Mouse (Mus musculus): ENCODE data around the gene Snap47. TPM values are rescaled to one million over a fixed set of nuclear protein-coding genes. Genes with fewer than 3 reads are reported as not detected.

The Snap47 gene
- polyA plus RNA-seq, 1 experiment from 2014 or later, result 119 TPM

GRCm38 (mm10) chr11:59425671-59426101 is 25.3 kb downstream of the Snap47 start:
- H3K9ac ChIP-seq (replicated peaks; ENCODE audit: low read length), result no peak overlapping the region
- H3K4me1 ChIP-seq (ENCODE audit: insufficient read depth, low read length), result no peaks in the 10 kb centered on the region
- no peaks in the 10 kb centered on the region for H3K9me3 ChIP-seq (ENCODE audit: low read length)
- H3K4me2 ChIP-seq (replicated peaks; ENCODE audit: low read depth, low read length), result no peak overlapping the region
- WGBS, result 48% methylated on average over 7 of the region's 7 CpGs
- peaks cover 34% of the 10 kb centered on the region for H3K36me3 ChIP-seq (ENCODE audit: insufficient read depth, low read length)
- ATAC-seq (ENCODE audit: low FRiP score, low TSS enrichment), result no peak
- no peaks in the 10 kb centered on the region for H3K27me3 ChIP-seq (ENCODE audit: insufficient read depth, low read length)
- H3K27ac ChIP-seq (ENCODE audit: low read length), result no peak overlapping the region
- H3K4me3 ChIP-seq (ENCODE audit: low read length), result no peak overlapping the region

- H3K4me3 ChIP-seq (ENCODE audit: low read length), result no peak overlapping the region
- no peak for ATAC-seq (ENCODE audit: low FRiP score, low TSS enrichment)
- H3K4me2 ChIP-seq (replicated peaks; ENCODE audit: low read depth, low read length), result no peak overlapping the region
- H3K4me1 ChIP-seq (ENCODE audit: insufficient read depth, low read length), result no peaks in the 10 kb centered on the region
- 72% methylated on average over 5 of the region's 5 CpGs for WGBS
- no peaks in the 10 kb centered on the region for H3K9me3 ChIP-seq (ENCODE audit: low read length)
- no peak overlapping the region for H3K27ac ChIP-seq (ENCODE audit: low read length)
- H3K27me3 ChIP-seq (ENCODE audit: insufficient read depth, low read length), result no peaks in the 10 kb centered on the region
- H3K36me3 ChIP-seq (ENCODE audit: insufficient read depth, low read length), result peaks cover 37% of the 10 kb centered on the region
- H3K9ac ChIP-seq (replicated peaks; ENCODE audit: low read length), result no peak overlapping the region
These were observed 27.9 kb downstream of the Snap47 start for GRCm38 (mm10) chr11:59423010-59423588.

GRCm38 (mm10) chr11:59421967-59422366 is 29.0 kb downstream of the Snap47 start:
- no peak for ATAC-seq (ENCODE audit: low FRiP score, low TSS enrichment)
- Histone ChIP-seq H3K4me1 (ENCODE audit: insufficient read depth, low read length) (no peaks in the 10 kb centered on the region), H3K27ac (ENCODE audit: low read length) (no peak overlapping the region), H3K9me3 (ENCODE audit: low read length) (no peaks in the 10 kb centered on the region), H3K36me3 (ENCODE audit: insufficient read depth, low read length) (peaks cover 35% of the 10 kb centered on the region), H3K4me2 (replicated peaks; ENCODE audit: low read depth, low read length) (no peak overlapping the region), H3K9ac (replicated peaks; ENCODE audit: low read length) (no peak overlapping the region), H3K27me3 (ENCODE audit: insufficient read depth, low read length) (no peaks in the 10 kb centered on the region), H3K4me3 (ENCODE audit: low read length) (no peak overlapping the region)
- WGBS, result 92% methylated on average over 2 of the region's 2 CpGs

GRCm38 (mm10) chr11:59421436-59421835 is 29.6 kb downstream of the Snap47 start:
- ATAC-seq (ENCODE audit: low FRiP score, low TSS enrichment), result no peak
- Histone ChIP-seq H3K4me3 (ENCODE audit: low read length) (no peak overlapping the region), H3K27ac (ENCODE audit: low read length) (no peak overlapping the region), H3K9ac (replicated peaks; ENCODE audit: low read length) (no peak overlapping the region), H3K36me3 (ENCODE audit: insufficient read depth, low read length) (peaks cover 30% of the 10 kb centered on the region), H3K9me3 (ENCODE audit: low read length) (no peaks in the 10 kb centered on the region), H3K4me2 (replicated peaks; ENCODE audit: low read depth, low read length) (no peak overlapping the region), H3K27me3 (ENCODE audit: insufficient read depth, low read length) (no peaks in the 10 kb centered on the region), H3K4me1 (ENCODE audit: insufficient read depth, low read length) (no peaks in the 10 kb centered on the region)
- 86% methylated on average over 8 of the region's 8 CpGs for WGBS

- Histone ChIP-seq H3K4me2 (replicated peaks; ENCODE audit: low read depth, low read length) (no peak overlapping the region), H3K36me3 (ENCODE audit: insufficient read depth, low read length) (peaks cover 18% of the 10 kb centered on the region), H3K9me3 (ENCODE audit: low read length) (no peaks in the 10 kb centered on the region), H3K27me3 (ENCODE audit: insufficient read depth, low read length) (no peaks in the 10 kb centered on the region), H3K4me1 (ENCODE audit: insufficient read depth, low read length) (no peaks in the 10 kb centered on the region), H3K9ac (replicated peaks; ENCODE audit: low read length) (no peak overlapping the region), H3K27ac (ENCODE audit: low read length) (no peak overlapping the region), H3K4me3 (ENCODE audit: low read length) (no peak overlapping the region)
- 61% methylated on average over 5 of the region's 5 CpGs for WGBS
- ATAC-seq (ENCODE audit: low FRiP score, low TSS enrichment), result 0 out of 2 replicates have a peak, but pooled peaks have one; percentile 23
These were observed 32.3 kb downstream of the Snap47 start for GRCm38 (mm10) chr11:59418708-59419107.

- Histone ChIP-seq H3K9me3 (ENCODE audit: low read length) (no peaks in the 10 kb centered on the region), H3K27me3 (ENCODE audit: insufficient read depth, low read length) (no peaks in the 10 kb centered on the region), H3K4me3 (ENCODE audit: low read length) (no peak overlapping the region), H3K27ac (ENCODE audit: low read length) (no peak overlapping the region), H3K4me1 (ENCODE audit: insufficient read depth, low read length) (peaks cover 11% of the 10 kb centered on the region), H3K36me3 (ENCODE audit: insufficient read depth, low read length) (peaks cover 10% of the 10 kb centered on the region; the same call in 1 of the 2 replicates), H3K4me2 (replicated peaks; ENCODE audit: low read depth, low read length) (no peak overlapping the region), H3K9ac (replicated peaks; ENCODE audit: low read length) (no peak overlapping the region)
- ATAC-seq (ENCODE audit: low FRiP score, low TSS enrichment), result no peak
- 75% methylated on average over 13 of the region's 13 CpGs for WGBS
These were observed 37.8 kb downstream of the Snap47 start for GRCm38 (mm10) chr11:59412999-59413863.

- no peaks in the 10 kb centered on the region for H3K27me3 ChIP-seq (ENCODE audit: insufficient read depth, low read length)
- WGBS, result 86% methylated on average over 6 of the region's 6 CpGs
These were observed 38.9 kb downstream of the Snap47 start for GRCm38 (mm10) chr11:59412058-59412457.

GRCm38 (mm10) chr11:59410851-59411250 is 40.1 kb downstream of the Snap47 start:
- H3K27me3 ChIP-seq (ENCODE audit: insufficient read depth, low read length), result no peaks in the 10 kb centered on the region
- peaks cover 12% of the 10 kb centered on the region for H3K4me1 ChIP-seq (ENCODE audit: insufficient read depth, low read length)
- no peak overlapping the region for H3K27ac ChIP-seq (ENCODE audit: low read length)
- no peaks in the 10 kb centered on the region for H3K9me3 ChIP-seq (ENCODE audit: low read length)
- 68% methylated on average over 2 of the region's 2 CpGs for WGBS
- no peak for ATAC-seq (ENCODE audit: low FRiP score, low TSS enrichment)
- no peak overlapping the region for H3K4me2 ChIP-seq (replicated peaks; ENCODE audit: low read depth, low read length)
- peaks cover 22% of the 10 kb centered on the region for H3K36me3 ChIP-seq (ENCODE audit: insufficient read depth, low read length)
- H3K4me3 ChIP-seq (ENCODE audit: low read length), result no peak overlapping the region
- no peak overlapping the region for H3K9ac ChIP-seq (replicated peaks; ENCODE audit: low read length)

More at GRCm38 (mm10) chr11:59412058-59412457, 38.9 kb downstream of the Snap47 start:
- Histone ChIP-seq H3K4me2 (replicated peaks; ENCODE audit: low read depth, low read length) (no peak overlapping the region), H3K4me1 (ENCODE audit: insufficient read depth, low read length) (peaks cover 12% of the 10 kb centered on the region), H3K4me3 (ENCODE audit: low read length) (no peak overlapping the region), H3K36me3 (ENCODE audit: insufficient read depth, low read length) (peaks cover 13% of the 10 kb centered on the region; the same call in 1 of the 2 replicates), H3K27ac (ENCODE audit: low read length) (no peak overlapping the region), H3K9ac (replicated peaks; ENCODE audit: low read length) (no peak overlapping the region), H3K9me3 (ENCODE audit: low read length) (no peaks in the 10 kb centered on the region)
- no peak for ATAC-seq (ENCODE audit: low FRiP score, low TSS enrichment)

GRCm38 (mm10) chr11:59405761-59406160 is 45.2 kb downstream of the Snap47 start:
- Histone ChIP-seq H3K27me3 (ENCODE audit: insufficient read depth, low read length) (no peaks in the 10 kb centered on the region), H3K9me3 (ENCODE audit: low read length) (no peaks in the 10 kb centered on the region), H3K9ac (replicated peaks; ENCODE audit: low read length) (no peak overlapping the region), H3K4me3 (ENCODE audit: low read length) (no peak overlapping the region), H3K36me3 (ENCODE audit: insufficient read depth, low read length) (peaks cover 25% of the 10 kb centered on the region), H3K4me2 (replicated peaks; ENCODE audit: low read depth, low read length) (no peak overlapping the region), H3K4me1 (ENCODE audit: insufficient read depth, low read length) (peaks cover 9% of the 10 kb centered on the region), H3K27ac (ENCODE audit: low read length) (no peak overlapping the region)
- ATAC-seq (ENCODE audit: low FRiP score, low TSS enrichment), result no peak
- WGBS, result 77% methylated on average over 1 of the region's 1 CpGs

GRCm38 (mm10) chr11:59400876-59401275 is 50.1 kb downstream of the Snap47 start:
- H3K9ac ChIP-seq (replicated peaks; ENCODE audit: low read length), result no peak overlapping the region; the same call in 1 of the 2 replicates

More at GRCm38 (mm10) chr11:59400876-59401275, 50.1 kb downstream of the Snap47 start:
- Histone ChIP-seq H3K4me2 (replicated peaks; ENCODE audit: low read depth, low read length) (no peak overlapping the region), H3K27me3 (ENCODE audit: insufficient read depth, low read length) (no peaks in the 10 kb centered on the region), H3K9me3 (ENCODE audit: low read length) (no peaks in the 10 kb centered on the region), H3K27ac (ENCODE audit: low read length) (no peak overlapping the region), H3K4me3 (ENCODE audit: low read length) (no peak overlapping the region), H3K36me3 (ENCODE audit: insufficient read depth, low read length) (peaks cover 6% of the 10 kb centered on the region; the same call in 1 of the 2 replicates), H3K4me1 (ENCODE audit: insufficient read depth, low read length) (peaks cover 6% of the 10 kb centered on the region; the same call in 1 of the 2 replicates)
- WGBS, result 70% methylated on average over 2 of the region's 2 CpGs
- no peak for ATAC-seq (ENCODE audit: low FRiP score, low TSS enrichment)
